Mouse (Mus musculus) mammary gland, adult 2 months (tissue): ENCODE measurements around the gene Gm21708. TPM values are rescaled to one million over a fixed set of nuclear protein-coding genes. Genes with fewer than 3 reads are reported as not detected.

ENCODE experiments used
- polyA plus RNA-seq: library from polyadenylated mRNA; depleted of rRNA; stranded (reverse); fragments of >200 nt; gene quantifications from 2 replicates; pipeline ENCODE4 v1.2.3, GENCODE M21; 2012; ENCODE audit warnings: low replicate concordance; rRNA removed

The Gm21708 gene
- polyA plus RNA-seq = not detected in 2 replicates

DNA sequence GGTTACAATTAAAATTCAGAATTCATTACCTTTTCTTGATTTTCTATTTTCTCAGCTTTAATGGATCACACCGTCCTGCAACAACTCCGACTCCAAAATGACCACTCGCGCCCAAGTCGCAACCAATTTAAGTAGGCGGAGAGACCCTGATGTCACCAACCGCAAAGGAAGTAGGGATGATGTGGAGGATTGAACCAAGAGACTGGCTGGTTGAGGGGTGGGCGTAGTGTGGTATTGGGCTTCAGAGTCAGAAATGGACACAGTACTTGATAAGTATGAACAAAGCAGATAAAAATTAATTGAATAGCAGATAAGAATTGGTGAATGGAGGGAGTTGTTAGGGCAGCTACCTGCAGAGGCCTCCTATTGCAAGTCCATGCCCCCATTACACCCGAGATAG, at the start of gene Gm21708, which contains the start of gene Gm21704:
Gm21708 (minus strand) TSS at position 101 of the 400 bp plus-strand sequence.
Gm21704 (minus strand) TSS at position 101 of the 400 bp plus-strand sequence.

Other genes with a start within 250 kb of the Gm21708 start
- gene Gm21677, start 103.7 kb downstream of the Gm21708 start, polyA plus RNA-seq = not detected in 2 replicates
- gene Gm21693, start 64.8 kb downstream of the Gm21708 start, polyA plus RNA-seq = not detected in 2 replicates
- gene Gm21704, start within 50 bp of the Gm21708 start, polyA plus RNA-seq = not detected in 2 replicates